Mouse (Mus musculus) liver, postnatal 0 days (tissue): ENCODE data around the gene Tmcc3. TPM values are rescaled to one million over a fixed set of nuclear protein-coding genes. Genes with fewer than 3 reads are reported as not detected.

Source experiments
- ATAC-seq: fragments of 200-750 bp; cut with Nextera tagmentation; 2 replicates; pipeline ENCODE4 v1.8.0; 2017; ENCODE audit warnings: mild to moderate bottlenecking, moderate library complexity
- DNase-seq: peaks from one replicate; pipeline ENCODE4 v3.0.0-alpha.2; 2016
- H3K27ac ChIP-seq: fragments of 300-500 bp; sonication (generic); 2 replicates; pipeline ENCODE4 v1.5.1; 2014; ENCODE audit warnings: antibody characterized with exemption, moderate library complexity, mild to moderate bottlenecking, low read depth
- H3K27me3 ChIP-seq: fragments of 300-500 bp; sonication (generic); 2 replicates; pipeline ENCODE4 v1.6.1; 2014; ENCODE audit warnings: low read length, control low read depth, mixed read lengths; ENCODE audit not compliant: insufficient read depth
- H3K36me3 ChIP-seq: fragments of 300-500 bp; sonication (generic); replicated peaks from 2 replicates; pipeline ENCODE4 v1.6.1; 2014; ENCODE audit warnings: mild to moderate bottlenecking, control low read depth, low read length, moderate library complexity, mixed read lengths; ENCODE audit not compliant: insufficient read depth
- H3K4me1 ChIP-seq: fragments of 300-500 bp; sonication (generic); 2 replicates; pipeline ENCODE4 v1.6.1; 2014; ENCODE audit warnings: antibody characterized with exemption, mild to moderate bottlenecking, control low read depth; ENCODE audit not compliant: insufficient read depth
- H3K4me2 ChIP-seq: fragments of 300-500 bp; sonication (generic); 2 replicates; pipeline ENCODE4 v1.6.1; 2014; ENCODE audit warnings: low read depth, mild to moderate bottlenecking, low read length, moderate library complexity, mixed read lengths
- H3K4me3 ChIP-seq: fragments of 300-500 bp; sonication (generic); 2 replicates; pipeline ENCODE4 v1.5.1; 2014; ENCODE audit warnings: low read depth, low read length
- H3K9ac ChIP-seq: fragments of 300-500 bp; sonication (generic); replicated peaks from 2 replicates; pipeline ENCODE4 v1.6.1; 2014; ENCODE audit warnings: mild to moderate bottlenecking, moderate library complexity
- H3K9me3 ChIP-seq: fragments of 300-500 bp; sonication (generic); 2 replicates; pipeline ENCODE4 v1.6.1; 2016; ENCODE audit warnings: mild to moderate bottlenecking, control low read depth, low read length, mixed read lengths
- CTCF ChIP-seq: sonication (generic); IDR thresholded peaks from 2 replicates; pipeline ENCODE4 v1.5.1; 2016; ENCODE audit warnings: antibody characterized with exemption, low read depth
- EP300 ChIP-seq: IDR thresholded peaks from 2 replicates; pipeline ENCODE4 v1.6.1; 2016; ENCODE audit warnings: antibody characterized with exemption, low read depth, mild to moderate bottlenecking
- WGBS: fragments of 180-500 bp; shearing (Covaris S2); extraction: QIAGEN DNeasy Blood & Tissue Kit; methylation state at CpG from one replicate; pipeline ENCODE4 v1.1.7; 2014; ENCODE audit not compliant: insufficient replicate concordance; 5-methylcytosine and 5-hydroxymethylcytosine counted together
- polyA plus RNA-seq: library from polyadenylated mRNA; unstranded; fragments of >200 nt; fragmentation: Nextera tagmentation; extraction: Ambion mirVana; gene quantifications from 2 replicates; pipeline ENCODE4 v1.2.1, GENCODE M21; 2015

The Tmcc3 gene
- polyA plus RNA-seq, 1 experiment from 2014 or later = 6.6 TPM

DNA sequence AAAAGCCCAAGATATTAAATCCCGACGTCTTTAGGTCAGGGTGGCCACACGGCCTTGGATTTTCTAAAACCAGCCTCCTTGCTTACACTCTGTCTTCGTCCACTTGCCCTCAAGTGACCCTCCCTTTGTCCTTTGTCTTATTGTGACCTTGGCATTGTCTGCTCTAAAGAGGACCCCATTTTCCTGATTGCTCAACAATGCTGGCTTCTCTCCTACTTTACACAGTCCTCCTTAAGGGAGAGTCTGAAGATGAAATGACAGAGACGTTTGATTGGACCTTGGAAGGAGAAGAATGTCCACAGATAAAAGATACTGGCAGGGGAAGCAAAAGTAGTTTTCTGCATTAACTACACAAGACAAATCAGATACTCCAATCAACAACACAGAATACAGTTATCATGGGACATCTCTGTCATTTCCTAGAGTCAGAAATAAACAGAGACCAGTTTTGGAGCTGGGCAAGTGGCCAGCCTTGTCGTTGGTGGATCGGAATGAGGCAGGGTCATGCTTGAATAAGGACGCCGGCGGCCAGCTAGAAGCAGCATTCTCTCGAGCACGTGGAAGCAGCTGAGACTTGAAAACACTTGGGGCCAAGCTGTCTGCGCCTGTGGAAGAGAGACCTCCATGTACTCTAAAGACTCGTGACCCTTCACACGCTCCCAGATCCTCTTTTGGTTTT is 150.8 kb downstream of the Tmcc3 start:
- H3K27me3 ChIP-seq = no peaks in the 10 kb centered on the region
- TF ChIP-seq EP300 (no peak), CTCF (no peak)
- no peak overlapping the region for H3K4me3 ChIP-seq
- no peak for DNase-seq
- no peaks in the 10 kb centered on the region for H3K9me3 ChIP-seq
- H3K36me3 ChIP-seq = no peaks in the 10 kb centered on the region
- no peak for ATAC-seq
- WGBS = 64% methylated on average over 15 of the region's 15 CpGs
- H3K9ac ChIP-seq = no peak overlapping the region
- H3K4me1 ChIP-seq = peaks cover 7% of the 10 kb centered on the region; the same call in 1 of the 2 replicates
- no peak overlapping the region; the same call in 1 of the 2 replicates for H3K27ac ChIP-seq
- H3K4me2 ChIP-seq = no peak overlapping the region

DNA sequence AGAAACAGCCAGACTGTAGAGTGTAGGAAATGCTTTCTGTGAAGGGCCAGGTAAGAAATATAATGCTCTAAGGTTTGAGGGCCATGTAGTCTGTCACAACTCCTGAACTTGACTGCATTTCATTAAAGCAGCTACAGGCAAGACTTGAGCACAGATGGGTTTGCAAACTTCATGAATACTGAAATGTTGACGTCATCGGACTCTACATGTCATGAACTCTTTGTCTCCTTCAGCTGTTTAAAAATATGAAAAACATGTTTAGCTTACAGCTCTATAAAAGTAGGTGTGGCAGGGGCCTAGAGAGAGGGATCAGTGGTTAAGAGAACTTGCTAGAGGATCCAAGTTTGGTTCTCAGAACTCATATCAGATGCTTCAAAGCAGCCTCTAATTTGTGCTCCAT is 151.7 kb downstream of the Tmcc3 start:
- 71% methylated on average over 2 of the region's 2 CpGs for WGBS
- Histone ChIP-seq H3K36me3 (no peaks in the 10 kb centered on the region), H3K27me3 (no peaks in the 10 kb centered on the region), H3K9ac (no peak overlapping the region), H3K9me3 (no peaks in the 10 kb centered on the region), H3K4me2 (no peak overlapping the region), H3K4me1 (peaks cover 7% of the 10 kb centered on the region; the same call in 1 of the 2 replicates), H3K4me3 (no peak overlapping the region), H3K27ac (no peak overlapping the region; the same call in 1 of the 2 replicates)
- TF ChIP-seq CTCF = no peak
- ATAC-seq (no peak), DNase-seq (no peak)

DNA sequence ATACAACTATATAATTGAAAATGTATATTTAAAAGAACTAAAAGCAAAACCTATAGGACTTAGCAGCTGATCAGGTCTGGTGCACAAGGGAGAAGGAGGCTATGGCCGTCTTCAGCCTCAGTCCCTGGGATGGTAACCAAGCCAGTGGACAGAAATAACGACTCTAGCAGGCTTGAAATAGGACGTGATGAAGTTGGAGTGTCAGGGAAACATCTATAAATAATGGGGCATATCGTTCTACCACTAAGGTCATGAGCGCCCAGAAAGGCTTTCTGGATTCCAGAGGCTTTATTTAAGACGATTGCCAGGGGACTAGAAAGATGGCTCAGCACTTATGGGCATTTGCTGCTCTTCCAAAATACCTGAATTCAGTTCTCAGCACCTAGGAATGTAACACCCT is 153.9 kb downstream of the Tmcc3 start:
- H3K9ac ChIP-seq = no peak overlapping the region
- no peaks in the 10 kb centered on the region for H3K9me3 ChIP-seq
- H3K4me2 ChIP-seq = no peak overlapping the region
- peaks cover 7% of the 10 kb centered on the region; the same call in 1 of the 2 replicates for H3K4me1 ChIP-seq
- H3K27me3 ChIP-seq = no peaks in the 10 kb centered on the region
- DNase-seq (no peak), ATAC-seq (no peak)
- no peak overlapping the region for H3K27ac ChIP-seq
- TF ChIP-seq CTCF = no peak
- TF ChIP-seq EP300 = no peak
- WGBS = 79% methylated on average over 6 of the region's 6 CpGs
- H3K4me3 ChIP-seq = no peak overlapping the region
- no peaks in the 10 kb centered on the region for H3K36me3 ChIP-seq

DNA sequence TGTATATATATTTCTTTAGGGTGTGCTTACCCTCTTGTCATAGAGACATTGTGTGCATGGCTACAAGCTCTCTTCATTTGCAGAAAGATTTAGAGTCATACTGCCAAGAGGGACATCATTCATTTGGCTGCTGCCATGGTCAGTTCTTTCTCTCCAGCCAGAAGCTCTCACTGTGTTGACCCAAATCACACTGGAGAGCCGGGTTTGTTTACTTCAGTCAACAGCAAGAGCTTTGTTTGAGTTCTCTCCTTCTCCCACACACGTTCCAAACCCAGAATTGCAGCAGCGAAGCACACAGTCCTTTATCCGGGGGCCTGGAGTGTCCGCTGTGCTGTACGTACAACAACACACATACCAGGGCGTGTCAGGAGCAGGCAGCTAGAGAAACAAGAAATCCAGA is 154.6 kb downstream of the Tmcc3 start:
- H3K4me3 ChIP-seq = no peak overlapping the region
- H3K36me3 ChIP-seq = no peaks in the 10 kb centered on the region
- TF ChIP-seq CTCF = no peak
- no peak for TF ChIP-seq EP300
- H3K9ac ChIP-seq = no peak overlapping the region
- 43% methylated on average over 7 of the region's 7 CpGs for WGBS
- no peaks in the 10 kb centered on the region for H3K27me3 ChIP-seq
- no peak overlapping the region for H3K4me2 ChIP-seq
- DNase-seq (no peak), ATAC-seq (peak; percentile 43; the same call in 1 of the 2 replicates)
- no peak overlapping the region for H3K27ac ChIP-seq
- H3K4me1 ChIP-seq = peaks cover 7% of the 10 kb centered on the region; the same call in 1 of the 2 replicates
- H3K9me3 ChIP-seq = no peaks in the 10 kb centered on the region

DNA sequence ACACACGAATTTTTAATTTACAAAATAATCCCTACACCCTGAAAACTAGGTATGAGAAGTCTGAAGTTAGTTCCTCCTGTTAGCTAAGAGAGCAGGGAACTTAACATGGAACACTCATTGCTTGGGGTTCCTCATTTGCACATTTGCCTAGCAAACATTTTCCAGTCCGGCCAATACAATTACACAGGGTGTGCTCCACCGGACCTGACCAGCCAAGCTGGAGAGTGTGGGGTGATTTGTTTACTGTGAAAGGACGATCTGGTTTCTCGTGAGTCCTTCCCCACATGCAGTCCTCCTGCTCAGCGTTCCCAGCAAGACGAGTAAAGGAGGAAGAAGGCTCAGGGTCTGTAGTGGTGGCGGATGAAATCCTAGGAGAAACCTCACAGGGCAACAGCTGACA is 159.7 kb downstream of the Tmcc3 start:
- Histone ChIP-seq H3K27ac (no peak overlapping the region), H3K4me2 (no peak overlapping the region), H3K9ac (no peak overlapping the region), H3K9me3 (no peaks in the 10 kb centered on the region), H3K4me1 (no peaks in the 10 kb centered on the region), H3K4me3 (no peak overlapping the region), H3K27me3 (no peaks in the 10 kb centered on the region), H3K36me3 (no peaks in the 10 kb centered on the region)
- ATAC-seq = peak; percentile 55; the same call in 1 of the 2 replicates
- DNase-seq = no peak
- WGBS = 48% methylated on average over 8 of the region's 8 CpGs
- TF ChIP-seq CTCF (no peak), EP300 (no peak)

DNA sequence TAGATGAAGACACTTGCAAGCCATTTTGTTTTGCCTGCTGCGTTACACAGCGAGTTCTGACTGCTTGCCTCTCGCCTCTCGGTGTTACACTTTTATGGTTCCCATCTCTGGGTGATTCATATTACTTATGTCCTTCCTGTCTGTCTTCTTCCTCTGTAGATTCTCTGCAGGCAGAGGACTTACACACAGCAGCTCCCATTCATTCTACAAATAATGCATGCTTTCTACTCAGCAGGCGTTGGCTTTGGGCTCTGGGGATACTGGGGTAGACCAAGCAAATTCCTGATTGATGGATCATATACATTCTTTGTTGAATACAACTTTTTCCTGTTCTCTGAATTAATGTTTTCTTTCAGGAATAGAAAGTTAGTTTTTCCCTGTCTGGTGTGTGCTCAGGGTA is 161.8 kb downstream of the Tmcc3 start:
- H3K4me2 ChIP-seq = no peak overlapping the region
- ATAC-seq = no peak
- no peak overlapping the region for H3K9ac ChIP-seq
- no peak for DNase-seq
- H3K4me1 ChIP-seq = no peaks in the 10 kb centered on the region
- 88% methylated on average over 5 of the region's 5 CpGs for WGBS
- TF ChIP-seq EP300 (no peak), CTCF (no peak)
- no peak overlapping the region for H3K4me3 ChIP-seq
- no peaks in the 10 kb centered on the region for H3K9me3 ChIP-seq
- H3K27ac ChIP-seq = no peak overlapping the region
- no peaks in the 10 kb centered on the region for H3K36me3 ChIP-seq
- no peaks in the 10 kb centered on the region for H3K27me3 ChIP-seq
